Mouse (Mus musculus) testis, adult 2 months (tissue): ENCODE measurements around the gene Nab2. TPM values are rescaled to one million over a fixed set of nuclear protein-coding genes. Genes with fewer than 3 reads are reported as not detected.

Experiments used
- H3K27ac ChIP-seq: fragments of 200-500 bp; 2 replicates; pipeline ENCODE4 v1.5.1; 2012; ENCODE audit warnings: low read depth, low read length; ENCODE audit not compliant: control insufficient read depth, insufficient read depth
- H3K27me3 ChIP-seq: fragments of 200-500 bp; 2 replicates; pipeline ENCODE4 v1.6.1; 2012; ENCODE audit warnings: mild to moderate bottlenecking, low read length, moderate library complexity; ENCODE audit not compliant: control insufficient read depth, insufficient read depth
- H3K36me3 ChIP-seq: fragments of 200-500 bp; 2 replicates; pipeline ENCODE4 v1.6.1; 2012; ENCODE audit warnings: mild to moderate bottlenecking, low read length; ENCODE audit not compliant: control insufficient read depth, insufficient read depth
- H3K4me1 ChIP-seq: fragments of 200-500 bp; 2 replicates; pipeline ENCODE4 v1.6.1; 2012; ENCODE audit warnings: low read length; ENCODE audit not compliant: control insufficient read depth, insufficient read depth
- H3K4me3 ChIP-seq: fragments of 200-500 bp; 2 replicates; pipeline ENCODE4 v1.5.1; 2012; ENCODE audit warnings: low read depth, mild to moderate bottlenecking, low read length, moderate library complexity, mixed read lengths; ENCODE audit not compliant: control insufficient read depth
- CTCF ChIP-seq: fragments of 200-500 bp; IDR thresholded peaks from 2 replicates; pipeline ENCODE4 v1.5.1; 2012; ENCODE audit warnings: low read depth, mild to moderate bottlenecking, inconsistent platforms, low read length, moderate library complexity; ENCODE audit not compliant: control insufficient read depth, insufficient read depth, insufficient replicate concordance
- POLR2A ChIP-seq: fragments of 200-500 bp; IDR thresholded peaks from 2 replicates; pipeline ENCODE4 v1.6.1; 2012; ENCODE audit warnings: low read depth, mild to moderate bottlenecking, inconsistent platforms, low read length, moderate library complexity; ENCODE audit not compliant: control insufficient read depth
- polyA plus RNA-seq: library from polyadenylated mRNA; depleted of rRNA; stranded (reverse); fragments of >200 nt; gene quantifications from 2 replicates; pipeline ENCODE4 v1.2.3, GENCODE M21; 2012

The Nab2 gene
- polyA plus RNA-seq, 1 experiment, result 24.6 TPM

GRCm38 (mm10) chr10:127622661-127623060 is 45.7 kb downstream of the Nab2 start:
- Histone ChIP-seq H3K27me3 (no peaks in the 10 kb centered on the region; the same call in 1 of the 2 replicates), H3K4me1 (peaks cover 8% of the 10 kb centered on the region), H3K4me3 (no peak overlapping the region), H3K27ac (no peak overlapping the region; the same call in 1 of the 2 replicates), H3K36me3 (no peaks in the 10 kb centered on the region)
- TF ChIP-seq CTCF (no peak), POLR2A (no peak)

- Histone ChIP-seq H3K27me3 (no peaks in the 10 kb centered on the region; the same call in 1 of the 2 replicates), H3K4me1 (peaks cover 11% of the 10 kb centered on the region), H3K27ac (peak overlapping the region; percentile 62), H3K36me3 (no peaks in the 10 kb centered on the region), H3K4me3 (peak overlapping the region; percentile 80)
- no peak for TF ChIP-seq POLR2A
- TF ChIP-seq CTCF, result peak; percentile 41; the same call in 1 of the 2 replicates
These were observed 46.3 kb downstream of the Nab2 start for GRCm38 (mm10) chr10:127622057-127622392.

- H3K27ac ChIP-seq, result peak overlapping the region; percentile 89
- H3K4me3 ChIP-seq, result peak overlapping the region; percentile 80
- H3K4me1 ChIP-seq, result peaks cover 11% of the 10 kb centered on the region
- TF ChIP-seq POLR2A (peak; percentile 53; the same call in 1 of the 2 replicates), CTCF (no peak)
- no peaks in the 10 kb centered on the region; the same call in 1 of the 2 replicates for H3K27me3 ChIP-seq
- H3K36me3 ChIP-seq, result no peaks in the 10 kb centered on the region
These were observed 46.9 kb downstream of the Nab2 start for GRCm38 (mm10) chr10:127621191-127622056.

GRCm38 (mm10) chr10:127620406-127621190 is 47.8 kb downstream of the Nab2 start, which contains the start of gene Lrp1:
TSS of gene Lrp1 (minus strand) at chr10:127621148.
- no peaks in the 10 kb centered on the region; the same call in 1 of the 2 replicates for H3K27me3 ChIP-seq
- no peak for TF ChIP-seq CTCF
- peaks cover 12% of the 10 kb centered on the region for H3K4me1 ChIP-seq

GRCm38 (mm10) chr10:127619941-127620405 is 48.4 kb downstream of the Nab2 start:
- Histone ChIP-seq H3K27me3 (no peaks in the 10 kb centered on the region; the same call in 1 of the 2 replicates), H3K27ac (peak overlapping the region; percentile 66), H3K36me3 (no peaks in the 10 kb centered on the region), H3K4me1 (peaks cover 12% of the 10 kb centered on the region), H3K4me3 (peak overlapping the region; percentile 65)
- TF ChIP-seq CTCF (no peak), POLR2A (no peak)

More at GRCm38 (mm10) chr10:127620406-127621190, 47.8 kb downstream of the Nab2 start, which contains the start of gene Lrp1:
- Histone ChIP-seq H3K4me3 (peak within 1 kb of the TSS; percentile 80), H3K27ac (peak within 1 kb of the TSS; percentile 89), H3K36me3 (no peaks in the 10 kb centered on the region)

GRCm38 (mm10) chr10:127619119-127619721 is 49.1 kb downstream of the Nab2 start:
- Histone ChIP-seq H3K27me3 (no peaks in the 10 kb centered on the region; the same call in 1 of the 2 replicates), H3K4me3 (peak overlapping the region; percentile 65), H3K27ac (peak overlapping the region; percentile 67), H3K36me3 (no peaks in the 10 kb centered on the region), H3K4me1 (peaks cover 12% of the 10 kb centered on the region)
- TF ChIP-seq POLR2A (no peak), CTCF (no peak)
